Mouse (Mus musculus): ENCODE data around the gene Syn3.

- TF ChIP-seq CTCF (IDR thresholded peaks at IDR 0.05; ENCODE audit: borderline replicate concordance, extremely low read depth, insufficient read depth, insufficient read length) (no peak), POLR2A (IDR thresholded peaks at IDR 0.05; ENCODE audit: borderline replicate concordance, extremely low read depth, insufficient read depth, insufficient read length, poor library complexity, severe bottlenecking) (no peak)
These were observed 134.9 kb downstream of the Syn3 start for GRCm38 (mm10) chr10:86363669-86364309.
